Mouse (Mus musculus) brain, embryonic 14.5 days (tissue): ENCODE measurements at regions not wholly inside any gene's neighbourhood (a gene's known extent, or its start where the extent isn't known, plus 50 kb on each side); places are given as distances from the start of the nearest gene placed in this dataset.

Experiments
- DNase-seq: peaks from one replicate; pipeline ENCODE4 v3.0.0-alpha.2; 2011; ENCODE audit warnings: low read depth
- CTCF ChIP-seq: fragments of 200-500 bp; IDR thresholded peaks from 2 replicates; pipeline ENCODE4 v1.5.1; 2012; ENCODE audit warnings: inconsistent platforms, mild to moderate bottlenecking, moderate library complexity, borderline replicate concordance; ENCODE audit not compliant: insufficient read depth, insufficient read length; ENCODE audit errors: extremely low read depth
- POLR2A ChIP-seq: fragments of 200-500 bp; IDR thresholded peaks from 2 replicates; pipeline ENCODE4 v1.6.1; 2012; ENCODE audit warnings: mild to moderate bottlenecking, inconsistent platforms, borderline replicate concordance; ENCODE audit not compliant: poor library complexity, insufficient read depth, insufficient read length, severe bottlenecking; ENCODE audit errors: extremely low read depth

DNA sequence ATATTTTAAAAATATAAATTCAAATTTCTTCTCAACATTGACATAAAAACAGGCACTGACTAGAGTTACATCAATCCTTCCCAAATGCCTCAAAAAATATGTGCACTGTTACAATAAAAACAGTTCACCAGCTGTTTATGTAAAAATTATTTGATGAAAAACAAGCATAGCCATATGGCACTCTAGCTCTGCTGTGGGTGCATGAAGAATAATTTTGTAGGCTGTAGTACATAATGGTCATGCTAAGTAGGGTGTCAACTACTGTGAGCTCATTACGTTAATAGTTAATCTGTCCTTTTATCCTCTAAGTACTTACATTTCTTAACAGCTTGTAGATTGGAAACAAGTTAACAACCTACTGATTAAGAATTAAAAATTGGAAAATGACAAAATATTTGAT lies 56.5 kb downstream of the Pet2 start:
- no peak for TF ChIP-seq POLR2A
- no peak for TF ChIP-seq CTCF
- DNase-seq: peak; percentile 42
